Mouse (Mus musculus) spleen, postnatal 14 days (tissue): Measurements from ENCODE around the gene Ces2b.
"Not testable (repeated sequence)": the region's sequence is repeated elsewhere in the genome, so short reads cannot be mapped to it uniquely, and the experiment has no call there.

Experiments used
- DNase-seq, 2 experiments: peaks; one replicate each; pipeline ENCODE4 v3.0.0; 2021 to 2022; ENCODE audit warnings: low spot score in 2 of 2

The Ces2b gene

GRCm38 (mm10) chr8:104831440-104831839, at the start of gene Ces2b:
Ces2b (plus strand) TSS chr8:104831572.
- no peak for DNase-seq

DNA sequence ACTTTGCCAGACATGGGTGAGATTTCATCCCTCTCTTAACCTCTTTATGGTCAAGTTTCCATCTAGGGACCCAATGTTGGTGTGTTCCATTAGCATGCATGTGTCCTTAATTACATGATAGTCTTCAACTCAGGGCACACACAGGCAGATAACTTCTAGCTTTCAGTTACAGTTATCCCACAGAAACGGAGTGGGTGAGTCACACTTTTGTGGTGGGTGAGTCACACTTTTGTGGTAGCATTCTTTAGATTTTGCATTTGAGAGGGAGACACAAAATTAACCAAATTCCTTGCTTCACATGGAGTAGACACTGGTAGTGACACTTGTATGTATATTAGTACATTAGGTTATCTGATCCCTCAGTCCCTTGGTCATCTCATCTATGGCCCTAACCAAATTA, 44.3 kb upstream of the Ces2b start:
- no peak for DNase-seq

- DNase-seq: no peak
Observed at GRCm38 (mm10) chr8:104788929-104789328, 42.4 kb upstream of the Ces2b start.

- DNase-seq: no peak
Observed at GRCm38 (mm10) chr8:104789886-104790680, 41.3 kb upstream of the Ces2b start.

- DNase-seq: no peak
Observed at GRCm38 (mm10) chr8:104799385-104799784, 32.0 kb upstream of the Ces2b start.

- no peak for DNase-seq
Observed at GRCm38 (mm10) chr8:104806127-104806526, 25.2 kb upstream of the Ces2b start.

- DNase-seq: no peak
Observed at GRCm38 (mm10) chr8:104808542-104809413, 22.6 kb upstream of the Ces2b start.

DNA sequence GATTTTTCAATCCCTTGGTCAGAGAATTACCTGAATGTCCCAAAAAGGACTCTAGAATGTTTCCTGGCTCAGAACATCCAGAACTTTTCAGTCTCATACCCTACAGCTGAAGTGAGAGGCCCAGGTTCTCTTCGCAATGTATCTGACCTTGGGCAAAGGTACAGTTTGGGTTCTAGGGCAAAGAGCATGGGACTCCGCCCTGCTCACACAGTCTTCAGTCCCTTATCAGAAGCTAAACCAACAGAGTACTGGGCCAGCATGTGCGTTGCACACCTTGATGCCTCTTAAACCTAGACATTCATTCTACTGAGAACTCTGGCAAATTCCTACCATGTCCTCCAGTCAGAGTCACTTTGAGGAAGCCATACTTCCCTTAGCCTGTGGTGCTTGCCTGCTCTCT, 21.9 kb upstream of the Ces2b start:
- DNase-seq: no peak

GRCm38 (mm10) chr8:104826912-104827311, 4.5 kb upstream of the Ces2b start:
- no peak for DNase-seq

DNA sequence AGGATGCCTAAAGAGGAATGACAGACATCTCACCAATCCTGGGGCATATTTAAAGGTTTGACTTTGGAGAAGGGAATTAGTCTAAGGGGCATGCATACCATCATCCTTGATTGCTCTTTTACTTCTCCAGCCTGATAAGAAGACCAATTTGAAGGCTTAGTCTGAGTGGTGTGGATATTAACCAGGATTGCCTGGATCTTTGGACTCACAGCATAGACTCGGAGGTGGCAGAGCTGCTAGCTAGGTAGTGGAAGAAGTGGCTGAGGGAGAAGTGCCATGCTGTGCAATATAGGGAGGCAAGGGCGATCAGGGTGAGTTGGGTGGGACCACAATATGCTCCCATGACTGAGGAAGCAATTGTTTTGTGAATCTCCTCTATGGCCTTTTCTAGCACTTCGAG, 3.2 kb upstream of the Ces2b start:
- no peak for DNase-seq

DNA sequence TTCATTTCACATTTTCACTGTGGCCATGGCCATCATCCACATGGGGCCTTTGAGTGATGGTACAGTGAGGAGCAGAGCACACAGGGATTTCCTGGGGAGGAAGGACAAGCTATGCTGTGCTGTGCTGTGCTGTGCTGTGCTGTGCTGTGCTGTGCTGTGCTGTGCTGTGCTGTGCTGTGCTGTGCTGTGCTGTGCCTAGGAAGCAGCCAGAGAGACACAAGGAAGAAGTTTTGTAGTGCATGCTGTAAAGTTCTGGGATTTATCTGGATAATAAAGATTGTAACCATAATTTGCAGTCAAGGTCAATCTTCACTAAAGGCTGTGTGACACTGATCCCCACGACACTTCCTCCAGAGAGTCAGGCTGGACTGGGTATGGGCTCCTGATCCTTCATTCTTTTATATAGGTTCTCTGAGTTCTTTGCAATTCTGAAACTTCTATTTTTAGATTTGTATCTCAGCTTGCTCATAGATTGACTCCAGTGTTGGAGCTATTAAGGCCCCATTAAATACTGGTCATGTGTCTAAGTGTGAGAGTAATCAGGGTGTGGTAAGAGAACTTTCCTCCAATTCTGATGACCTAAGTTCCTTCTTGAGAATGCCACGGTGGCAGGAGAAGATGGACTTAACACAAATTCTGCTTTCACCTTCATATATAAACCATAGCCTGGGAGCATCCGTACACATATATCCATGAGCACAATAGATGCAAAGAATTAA, 10.1 kb downstream of the Ces2b start:
- no peak for DNase-seq

DNA sequence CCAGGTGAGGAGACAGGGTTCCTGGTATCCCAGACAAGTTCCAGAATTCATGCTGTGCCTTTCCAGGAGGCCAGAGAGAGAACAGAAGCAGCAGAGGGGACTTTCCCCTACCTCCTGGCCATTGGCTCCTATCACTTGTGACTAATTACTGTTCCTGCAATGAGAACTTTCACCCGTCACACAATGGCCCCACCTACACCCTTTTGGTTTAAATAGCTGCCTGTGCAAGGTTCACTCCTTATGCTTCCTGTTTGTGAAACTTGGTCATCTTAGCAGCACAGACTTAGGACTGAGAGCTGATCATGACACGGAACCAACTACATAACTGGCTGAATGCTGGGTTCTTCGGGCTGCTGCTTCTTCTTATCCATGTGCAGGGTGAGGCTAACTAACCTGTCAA, 15.5 kb downstream of the Ces2b start, which contains the start of gene Ces2c:
Gene Ces2c, plus strand, starts transcription at position 238 of the 400 bp plus-strand sequence.
- DNase-seq: no peak

DNA sequence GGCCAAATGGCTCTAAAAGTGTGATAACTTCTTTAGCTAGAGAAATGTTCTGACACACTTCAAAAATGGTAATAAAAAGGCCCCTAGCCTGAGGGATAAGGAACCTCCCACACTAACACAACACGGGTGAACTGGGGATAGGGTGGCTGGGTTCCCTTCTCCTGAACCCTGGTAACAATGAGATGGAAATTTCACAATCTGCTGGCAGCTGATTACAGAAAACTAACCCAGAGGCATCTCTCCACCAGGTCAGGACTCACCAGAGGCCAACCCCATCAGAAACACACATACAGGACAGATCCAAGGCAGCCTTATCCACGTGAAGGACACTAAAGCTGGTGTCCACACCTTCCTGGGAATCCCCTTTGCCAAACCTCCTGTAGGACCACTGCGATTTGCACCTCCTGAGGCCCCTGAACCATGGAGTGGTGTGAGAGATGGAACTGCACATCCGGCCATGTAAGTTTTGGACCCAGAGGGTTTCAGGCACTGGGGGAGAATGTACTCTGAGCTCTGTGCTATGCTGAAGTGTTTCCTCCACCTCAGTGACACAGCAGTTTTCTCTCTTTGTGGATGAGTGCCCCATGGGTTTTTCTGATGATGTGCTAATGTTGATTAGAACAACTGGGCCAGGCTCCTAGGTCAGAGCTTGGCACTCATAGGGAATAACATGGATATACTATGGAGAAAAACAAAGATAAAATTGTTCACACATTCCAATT, 16.5 kb downstream of the Ces2b start:
- no peak for DNase-seq

- DNase-seq: not testable (repeated sequence)
Observed at GRCm38 (mm10) chr8:104866844-104867531, 35.6 kb downstream of the Ces2b start.

- not testable (repeated sequence) for DNase-seq
Observed at GRCm38 (mm10) chr8:104868876-104869275, 37.5 kb downstream of the Ces2b start.

- not testable (repeated sequence) for DNase-seq
Observed at GRCm38 (mm10) chr8:104886223-104886926, 55.0 kb downstream of the Ces2b start.
